Mouse (Mus musculus) CD4-positive helper T cell, adult 2 months (primary cell): ENCODE measurements around the gene Ankrd53.

Experiments
- DNase-seq: peaks from one replicate; pipeline ENCODE4 v3.0.0-alpha.2; 2012; ENCODE audit warnings: low read depth, missing footprints, low spot score

Ankrd53 gene

DNA sequence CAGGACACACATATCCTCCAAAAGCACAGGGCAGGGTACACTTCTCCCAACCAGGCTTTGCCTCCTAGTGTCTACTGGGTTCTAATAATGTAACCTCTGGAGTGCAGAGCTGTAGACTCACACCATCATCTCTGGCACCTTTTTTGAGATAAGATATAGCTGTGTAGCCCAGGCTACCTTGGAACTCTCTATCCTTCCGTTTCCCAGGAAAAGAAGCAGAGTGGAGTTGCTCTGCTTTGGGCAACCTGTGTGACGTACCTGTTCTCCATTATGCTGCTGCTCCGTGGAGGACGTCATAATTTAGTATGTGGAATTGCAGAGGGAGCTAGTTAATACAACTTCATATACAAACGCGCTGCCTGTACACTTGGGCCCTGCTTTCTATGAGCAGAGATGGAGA lies at the start of gene Ankrd53:
Ankrd53 (plus strand) TSS at position 301 of the 400 bp plus-strand sequence.
- DNase-seq, result no peak

DNA sequence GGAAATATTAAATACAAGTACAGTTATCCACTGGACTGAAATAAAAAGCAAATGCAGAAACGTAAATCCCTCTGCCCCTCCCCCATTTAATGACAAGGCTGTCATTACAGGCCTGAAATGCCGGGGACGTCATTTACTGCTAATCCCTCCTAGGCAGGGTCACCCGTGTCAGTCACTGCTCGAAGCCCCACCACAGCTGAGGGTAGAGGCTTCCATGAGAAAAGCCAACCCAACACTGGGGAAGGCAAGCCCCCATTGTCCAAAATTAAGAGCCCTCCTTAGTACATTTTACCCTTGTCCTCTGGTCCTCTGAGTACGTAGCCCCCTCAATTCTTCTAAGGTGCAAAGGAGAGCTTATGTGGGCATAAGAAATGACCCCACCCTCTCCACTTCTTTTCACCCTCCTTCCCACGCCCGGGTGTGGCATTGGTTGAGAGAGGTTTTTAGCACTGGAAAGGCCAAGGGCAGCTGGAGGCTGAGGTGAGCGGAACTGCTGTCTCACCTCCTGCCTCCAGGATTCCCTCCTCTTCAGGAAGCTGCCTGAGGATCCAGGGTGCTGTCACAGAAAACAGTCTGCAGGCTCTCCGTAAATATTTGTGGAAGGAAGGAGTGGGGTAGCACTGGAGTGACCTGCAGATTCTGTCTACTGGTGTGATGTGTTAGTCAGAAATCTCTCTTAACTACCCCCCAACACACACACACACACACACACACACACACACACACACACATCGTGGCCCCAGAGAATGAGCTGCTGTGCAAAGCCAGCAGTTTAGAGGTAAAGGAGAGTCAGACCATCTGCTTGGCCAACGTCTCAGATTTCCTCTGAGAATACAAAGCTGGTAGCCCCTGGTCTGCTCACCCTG lies 48.9 kb upstream of the Ankrd53 start:
- DNase-seq, result no peak

DNA sequence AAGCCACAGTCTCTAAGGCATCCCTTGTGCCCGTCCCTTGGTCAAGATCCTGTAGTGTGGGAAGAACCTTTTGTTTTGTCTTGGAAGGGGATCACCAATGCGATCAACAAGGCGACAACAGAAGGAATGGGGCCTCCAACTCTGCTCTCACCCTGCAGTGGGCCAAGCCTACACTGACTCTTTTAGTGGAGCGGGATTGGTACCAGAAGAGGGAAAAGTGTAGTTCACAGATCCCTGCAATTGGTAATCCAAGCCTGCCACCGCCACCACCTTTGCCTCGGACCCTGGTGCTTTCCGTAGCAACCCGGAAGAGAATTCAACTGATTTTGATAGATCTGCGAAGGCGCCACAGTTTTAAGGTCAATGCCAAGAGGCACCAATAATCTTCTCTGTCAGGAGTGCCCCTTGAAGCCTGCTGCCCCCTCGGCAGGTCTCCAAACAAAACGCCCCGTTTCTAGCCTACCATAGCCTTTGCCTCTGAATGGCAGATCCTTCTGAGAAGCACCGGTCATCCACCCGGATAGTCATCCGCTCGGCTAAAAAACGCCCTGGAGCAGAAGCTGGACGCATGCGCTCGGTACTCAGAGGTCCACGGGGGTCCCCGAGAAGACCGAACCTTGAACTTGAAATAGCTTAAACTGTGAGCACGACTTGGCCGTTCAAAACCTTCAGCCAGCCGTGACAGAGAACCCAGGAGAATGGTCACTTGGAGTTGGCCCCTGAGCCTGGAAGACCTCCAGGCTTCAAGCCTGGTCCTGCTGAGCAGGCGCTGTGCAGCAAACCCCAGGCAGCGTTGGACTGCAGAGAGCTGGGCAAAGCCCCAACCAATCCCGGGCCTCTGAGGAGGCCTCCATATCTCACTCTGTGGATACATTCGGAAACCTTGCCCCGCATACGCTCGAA lies 48.0 kb upstream of the Ankrd53 start:
- peak; percentile 32 for DNase-seq

DNA sequence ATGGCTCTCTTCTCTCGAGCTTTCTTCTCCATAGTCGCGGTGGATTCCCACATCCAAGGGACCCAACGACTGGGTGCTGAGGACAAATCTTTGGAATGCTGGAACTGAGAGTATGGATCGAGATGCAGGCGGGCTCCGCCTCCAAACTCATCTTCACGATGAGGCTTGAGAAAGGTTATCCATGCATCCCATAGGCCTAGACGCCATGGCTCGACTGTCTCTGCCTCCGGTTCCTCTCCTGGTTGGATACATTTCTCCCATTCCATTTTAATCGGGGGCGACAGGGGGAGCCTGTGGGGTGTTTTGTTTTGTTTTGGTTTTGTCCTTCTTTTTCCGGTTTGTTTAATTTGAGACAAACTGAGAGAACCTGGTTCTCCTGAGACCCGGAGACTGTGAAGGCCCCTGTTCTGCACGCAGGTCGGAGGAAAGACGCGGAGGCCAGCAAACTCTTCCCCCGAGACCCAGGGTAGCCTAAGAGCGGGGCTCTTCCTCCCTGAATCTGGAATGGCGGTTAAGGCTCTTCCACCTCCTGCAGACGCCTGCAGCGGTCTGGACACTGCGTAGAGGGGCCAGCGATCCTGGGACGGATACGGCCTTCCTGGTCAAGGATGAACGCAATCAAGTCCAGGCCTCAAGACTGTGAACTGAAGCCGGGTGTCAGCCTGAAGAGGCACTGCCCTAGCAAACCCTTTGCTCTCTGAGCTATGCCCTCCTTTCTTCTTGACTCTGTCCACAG lies 46.8 kb upstream of the Ankrd53 start:
- DNase-seq, result no peak

DNA sequence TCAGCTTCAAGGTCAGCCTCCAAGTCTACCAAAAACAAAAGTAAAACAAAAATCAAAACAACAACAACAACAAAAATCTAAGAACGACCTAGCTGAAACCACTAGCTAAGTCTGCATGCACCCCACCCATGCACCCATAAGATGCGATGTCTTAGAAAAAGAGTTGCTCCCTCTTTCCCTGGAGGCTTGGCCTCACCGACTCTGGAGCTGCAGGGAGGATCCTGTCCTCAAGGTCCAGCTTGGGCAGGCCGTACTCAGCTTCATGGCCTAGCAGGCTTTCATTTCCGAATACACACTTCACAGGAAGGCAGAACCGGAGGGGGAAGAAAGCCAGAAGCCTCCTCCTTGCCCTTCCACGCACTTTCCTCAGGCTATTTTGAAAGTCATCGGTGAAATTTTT lies 45.4 kb upstream of the Ankrd53 start:
- no peak for DNase-seq

DNA sequence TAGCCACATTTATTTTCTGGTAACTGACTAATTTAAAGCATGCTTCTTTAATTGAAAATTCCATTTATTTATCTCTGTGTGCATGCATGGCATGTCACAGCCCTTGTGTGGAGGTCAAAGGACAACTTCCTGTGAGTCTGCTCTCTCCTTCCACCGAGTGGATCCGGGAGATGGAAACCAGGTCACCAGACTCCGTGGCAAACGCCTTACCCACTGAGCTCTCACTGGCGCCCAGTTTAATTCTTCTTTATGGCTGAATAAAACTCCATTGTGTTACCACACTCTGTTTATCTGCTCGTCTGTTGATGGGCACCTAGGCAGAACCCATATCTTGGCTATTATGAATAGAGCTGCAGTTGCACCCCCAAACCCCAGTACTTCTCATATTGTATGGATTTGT lies 39.9 kb upstream of the Ankrd53 start:
- no peak for DNase-seq

DNA sequence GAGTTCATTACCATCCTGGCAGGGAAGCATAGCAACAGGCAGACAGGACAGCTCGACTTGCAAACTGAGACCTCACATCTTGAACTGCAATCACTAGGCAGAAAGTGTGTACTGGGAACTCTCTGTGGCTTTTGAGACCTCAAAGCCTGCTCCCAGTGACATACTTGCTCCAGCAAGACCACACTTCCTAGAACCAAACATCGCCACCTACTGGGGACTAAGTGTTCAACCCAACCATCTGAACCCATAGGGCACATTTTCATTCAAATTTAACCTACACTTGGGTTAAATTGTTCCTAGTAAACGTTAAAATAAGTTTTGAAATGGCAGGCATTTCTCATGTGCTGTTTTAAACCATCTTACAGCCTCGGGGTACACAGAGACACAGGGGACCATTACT lies 35.3 kb upstream of the Ankrd53 start:
- DNase-seq, result peak; percentile 30

DNA sequence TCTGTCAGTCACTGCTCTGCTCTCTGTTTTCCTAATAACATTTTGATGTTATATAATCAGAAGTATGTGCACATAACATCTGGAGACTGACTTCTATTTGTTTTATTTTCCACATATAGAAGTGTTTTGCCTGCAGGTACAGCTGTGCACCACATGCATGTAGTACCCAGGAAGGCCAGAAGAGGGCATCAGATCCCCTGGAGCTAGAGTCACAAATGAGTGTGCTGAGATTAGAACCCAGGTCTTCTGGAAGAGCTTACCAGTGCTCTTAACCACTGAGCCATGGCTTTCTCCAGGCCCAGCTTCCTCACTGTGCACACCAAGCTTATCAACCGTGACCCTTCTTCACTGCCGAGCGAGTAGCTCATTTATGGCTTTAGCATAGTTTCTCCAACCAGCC lies 34.0 kb upstream of the Ankrd53 start:
- peak; percentile 27 for DNase-seq

DNA sequence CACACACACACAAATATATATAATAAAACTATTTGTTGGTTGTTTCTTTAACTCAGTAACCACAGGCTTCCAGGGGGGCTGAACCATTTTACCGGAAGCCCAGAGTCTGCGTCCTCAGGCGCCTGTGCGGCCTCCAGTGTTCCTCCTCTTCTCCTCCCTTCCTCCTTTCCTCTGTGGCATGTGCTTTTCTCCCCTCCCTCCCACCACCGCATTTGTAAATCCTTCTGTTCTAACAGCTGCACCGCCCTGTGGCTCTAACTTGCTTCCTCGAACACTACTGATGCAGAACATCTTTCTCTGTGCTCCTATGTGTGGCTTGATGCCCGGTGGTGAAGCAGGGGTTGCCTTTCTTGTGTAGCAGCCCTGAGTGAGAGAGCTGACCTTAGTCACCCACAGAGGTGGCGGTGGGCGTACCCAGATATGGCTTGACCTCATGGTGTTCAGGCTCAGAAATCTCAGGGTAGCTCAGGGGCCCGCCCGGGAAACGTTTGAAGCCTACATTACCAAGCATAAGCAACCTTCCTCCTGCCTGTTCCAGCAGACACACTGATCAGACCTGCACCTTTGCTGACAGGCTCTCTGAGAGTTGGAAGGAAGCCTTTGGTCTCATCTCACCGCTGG lies 33.0 kb upstream of the Ankrd53 start:
- DNase-seq, result no peak

DNA sequence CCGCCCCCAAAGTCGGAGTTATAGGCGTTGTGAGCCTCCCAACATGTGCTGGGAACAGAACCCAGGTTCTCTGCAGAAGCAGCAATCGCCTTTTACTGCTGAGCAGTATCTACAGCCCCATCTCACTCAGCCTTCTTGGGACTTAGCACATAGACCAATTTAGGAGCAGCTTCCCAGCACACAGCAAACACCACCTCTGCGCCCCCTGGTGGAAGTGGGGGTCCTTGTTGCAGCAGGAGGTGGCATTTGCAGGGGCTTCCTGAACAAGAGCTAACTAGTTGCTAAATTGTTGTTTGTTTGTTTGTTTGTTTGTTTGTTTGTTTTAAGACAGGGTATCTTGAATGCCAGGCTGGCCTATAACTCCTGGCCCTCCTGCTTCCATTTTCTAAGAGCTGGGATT lies 31.3 kb upstream of the Ankrd53 start:
- DNase-seq, result peak; percentile 63

DNA sequence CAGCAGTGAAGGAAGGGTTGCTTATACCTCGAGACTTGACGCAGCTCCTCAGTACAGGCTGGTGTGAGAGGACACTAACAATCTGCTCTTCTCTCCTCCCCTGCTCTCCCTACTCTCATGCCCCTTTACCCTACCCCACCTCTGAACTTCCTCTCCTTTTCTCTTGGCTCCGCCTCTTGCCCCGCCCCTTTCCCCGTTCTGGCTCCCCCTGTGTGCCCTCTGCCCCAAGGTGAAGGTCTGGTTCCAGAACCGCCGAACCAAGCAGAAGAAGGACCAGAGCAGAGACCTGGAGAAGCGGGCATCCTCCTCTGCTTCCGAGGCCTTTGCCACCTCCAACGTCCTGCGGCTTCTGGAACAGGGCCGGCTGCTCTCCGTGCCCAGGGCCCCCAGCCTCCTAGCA lies 25.1 kb upstream of the Ankrd53 start:
- DNase-seq, result no peak

DNA sequence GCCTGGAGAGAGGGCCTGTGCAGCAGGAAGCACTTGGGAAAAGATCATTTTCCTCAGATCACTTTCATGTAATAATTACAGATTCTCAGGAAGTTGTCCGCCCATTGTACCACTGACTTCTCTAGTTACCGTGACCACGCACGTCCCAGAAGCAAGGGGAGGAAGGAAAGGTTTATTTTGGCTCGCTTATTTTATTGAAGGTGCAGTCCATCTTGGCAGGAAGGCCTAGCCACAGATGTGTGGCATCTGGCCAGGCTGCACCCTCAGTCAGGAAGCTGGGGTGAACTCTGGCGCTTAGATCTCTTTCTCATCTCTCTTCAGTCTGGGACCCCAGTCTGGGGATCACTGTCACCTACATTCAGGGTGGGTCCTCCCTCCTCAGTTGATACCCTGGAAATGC lies 23.8 kb upstream of the Ankrd53 start:
- DNase-seq, result no peak

DNA sequence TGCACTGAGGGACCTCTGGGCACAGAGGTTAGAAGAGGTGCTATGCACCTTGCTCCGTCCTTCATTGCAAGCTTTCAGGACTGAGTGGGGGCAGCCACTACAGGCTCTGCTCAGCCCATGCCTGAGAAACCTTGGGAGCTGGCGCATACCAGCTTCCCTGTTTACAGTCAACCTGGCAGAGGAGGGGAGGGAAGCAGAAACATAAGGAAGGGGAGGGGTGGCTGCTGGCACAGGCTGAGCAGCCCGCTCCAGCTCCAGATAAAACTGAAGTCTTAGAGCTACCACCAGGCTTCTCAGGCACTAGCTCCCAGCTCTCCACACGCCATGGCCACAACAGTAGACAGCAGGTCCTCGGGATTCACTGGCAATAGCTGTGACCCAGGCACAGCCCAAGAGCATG lies 19.7 kb upstream of the Ankrd53 start, which contains the start of gene Atp6v1b1:
Atp6v1b1 (plus strand) TSS at position 230 of the 400 bp plus-strand sequence.
- no peak for DNase-seq

DNA sequence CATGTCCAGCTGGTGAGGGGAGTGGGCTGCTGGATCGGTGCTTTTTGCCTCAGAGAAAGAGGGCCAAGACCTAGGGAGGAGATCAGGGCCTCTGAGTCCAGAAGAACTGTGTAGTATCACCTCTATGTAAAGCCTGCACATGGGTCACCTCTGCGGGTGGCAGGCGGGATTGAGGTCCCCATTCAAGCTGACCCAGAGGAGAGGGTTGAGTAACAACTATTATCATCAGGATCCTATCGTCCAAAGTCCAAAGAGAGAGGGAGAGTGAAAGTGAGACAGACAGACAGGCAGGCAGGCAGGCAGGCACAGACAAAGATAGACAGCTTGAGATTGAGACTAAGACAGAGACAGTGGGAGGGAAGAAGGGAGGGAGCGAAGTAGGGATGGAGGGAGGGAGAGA lies 19.2 kb upstream of the Ankrd53 start:
- DNase-seq, result no peak

DNA sequence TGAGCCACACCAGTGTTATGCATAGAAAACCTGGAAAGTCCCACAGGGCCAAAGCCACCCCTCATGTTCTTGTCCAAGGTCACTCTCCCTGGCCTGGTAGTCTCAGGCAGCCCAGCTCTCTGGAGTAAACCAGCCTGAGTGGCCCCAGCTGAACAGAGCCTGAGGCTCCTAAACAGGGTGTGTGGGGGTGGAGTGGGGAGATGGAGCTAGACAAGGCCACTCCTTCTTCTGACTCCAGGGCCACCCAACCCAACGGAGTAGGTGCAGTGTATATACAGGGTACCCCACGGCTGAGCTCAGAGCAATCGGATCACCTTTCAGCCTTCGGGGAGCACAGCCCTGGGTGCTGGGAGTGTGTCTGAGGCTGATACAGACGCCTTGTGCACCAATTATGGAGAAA lies 18.3 kb upstream of the Ankrd53 start:
- DNase-seq, result no peak

DNA sequence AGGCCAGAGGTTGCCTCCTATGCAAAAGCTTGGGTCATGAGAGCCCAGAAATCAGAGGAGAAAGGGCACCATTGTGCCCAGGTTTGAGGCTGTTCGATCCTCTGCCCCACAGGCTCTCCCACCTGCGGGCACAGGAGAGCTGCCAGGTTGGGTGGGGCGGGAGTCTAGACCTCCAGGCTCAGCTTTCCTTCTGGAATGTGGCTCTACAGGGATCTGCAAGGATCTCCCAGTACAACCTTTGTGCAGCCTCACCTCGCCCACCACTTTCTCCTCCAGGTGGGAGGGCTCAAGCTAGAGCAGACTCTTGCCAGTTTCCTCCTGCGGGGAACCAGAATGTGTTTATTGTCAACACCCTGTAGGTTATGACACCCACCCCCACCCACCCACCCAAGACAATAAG lies 17.9 kb upstream of the Ankrd53 start:
- DNase-seq, result no peak

DNA sequence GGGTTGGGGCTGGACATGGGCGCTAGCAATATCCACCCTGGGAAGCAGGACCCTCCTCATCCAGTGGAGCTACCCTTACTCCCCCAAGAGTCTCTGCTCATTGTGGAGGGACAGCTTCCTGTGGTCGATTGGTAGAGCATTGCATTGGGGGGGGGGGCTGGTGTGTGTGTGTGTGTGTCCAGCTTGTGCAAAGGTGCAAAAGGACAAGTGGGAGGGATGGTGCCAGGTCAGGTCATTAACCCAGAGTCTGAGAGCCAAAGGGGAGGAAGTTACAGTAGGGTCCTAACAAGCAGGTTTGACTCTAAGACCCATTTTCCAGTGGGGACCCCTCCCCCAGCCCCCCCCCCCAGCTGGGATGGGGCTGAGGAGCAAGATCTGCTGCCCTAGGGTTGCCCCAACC lies 17.0 kb upstream of the Ankrd53 start:
- DNase-seq, result no peak

DNA sequence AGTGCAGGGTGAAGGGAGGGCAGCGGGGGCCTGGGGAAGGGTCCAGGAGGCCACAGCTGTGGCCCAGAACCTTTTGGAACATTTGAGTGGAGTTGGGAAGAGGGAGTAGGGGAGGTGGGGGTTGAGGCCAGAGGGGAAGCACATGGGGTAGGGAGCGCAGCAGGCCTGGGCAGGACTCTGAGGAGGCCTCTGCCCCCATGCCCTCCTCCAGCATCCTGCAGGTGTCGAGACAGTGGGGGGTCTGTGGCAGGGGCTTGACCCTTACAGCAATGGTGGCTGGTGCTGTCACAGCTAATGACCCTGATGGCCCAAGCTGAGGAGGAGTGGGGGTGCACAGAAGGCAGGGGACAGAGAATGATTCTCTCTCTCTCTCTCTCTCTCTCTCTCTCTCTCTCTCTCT lies 13.2 kb upstream of the Ankrd53 start:
- no peak for DNase-seq

DNA sequence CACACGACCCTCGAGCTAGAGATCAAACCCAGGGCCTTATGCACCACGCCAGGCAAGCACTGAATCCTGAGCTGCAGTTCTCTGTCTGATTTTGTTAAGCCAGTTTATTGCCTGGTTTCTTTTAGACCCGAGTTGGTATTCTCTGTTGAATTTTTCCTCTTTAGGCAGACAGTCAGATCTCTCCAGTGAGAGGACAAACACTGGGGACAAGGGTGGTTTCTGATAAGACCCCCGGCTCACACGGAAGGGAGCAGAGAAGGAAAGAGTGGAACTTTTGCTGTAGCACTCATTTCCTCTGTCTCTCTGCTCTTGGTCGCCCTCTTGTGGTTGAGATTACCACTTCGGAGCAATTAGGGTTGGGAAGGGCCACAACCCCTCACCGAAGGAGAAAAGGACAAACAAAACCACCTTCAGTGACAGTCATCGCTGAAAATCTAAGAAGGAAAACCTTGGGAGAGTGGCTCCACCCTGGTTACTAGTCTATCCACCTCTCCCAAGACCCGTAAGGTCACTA lies 12.2 kb upstream of the Ankrd53 start:
- DNase-seq, result peak; percentile 45

DNA sequence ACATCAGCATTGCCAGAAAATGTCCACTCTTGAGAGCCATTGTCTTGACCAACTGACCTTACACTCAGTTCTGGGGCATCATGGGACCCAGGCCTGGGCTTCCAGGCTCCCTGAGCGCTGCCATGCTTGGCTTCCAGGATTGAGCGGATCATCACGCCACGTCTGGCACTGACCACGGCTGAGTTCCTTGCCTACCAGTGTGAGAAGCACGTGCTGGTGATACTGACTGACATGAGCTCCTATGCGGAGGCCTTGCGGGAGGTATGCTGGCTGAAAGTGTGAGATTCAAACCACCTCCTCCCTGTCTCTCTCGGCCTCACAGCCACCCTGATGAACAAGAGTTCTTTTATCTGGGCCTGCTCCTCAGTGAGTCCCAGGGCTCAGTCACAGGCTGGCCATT lies 6.4 kb upstream of the Ankrd53 start:
- DNase-seq, result no peak

DNA sequence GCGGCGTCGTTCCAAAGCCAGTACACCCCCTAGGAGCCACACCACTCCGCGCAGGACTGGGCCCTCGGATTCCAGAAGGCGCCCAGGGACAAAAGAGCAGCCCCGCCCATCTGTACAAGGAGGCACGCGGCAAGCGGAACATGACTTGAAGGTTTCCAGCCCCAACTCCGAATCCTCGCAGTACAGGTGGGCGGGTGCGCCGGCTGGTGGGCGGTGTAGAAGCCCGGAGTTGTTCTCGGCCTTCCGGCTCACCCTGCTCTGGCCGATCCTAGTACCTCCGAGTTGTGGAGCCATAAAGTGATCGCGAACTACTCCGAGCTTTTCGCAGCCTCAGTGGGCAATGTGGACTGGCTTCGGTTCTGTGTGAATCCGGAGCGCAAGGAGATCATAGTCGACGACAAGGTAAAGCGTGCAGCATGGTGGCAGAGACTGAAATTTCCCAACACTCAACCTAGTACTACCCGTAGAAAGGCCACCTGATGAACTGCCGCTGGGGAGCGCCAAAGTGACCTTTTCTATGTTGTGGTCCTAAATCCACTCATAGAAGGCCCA lies 512 bp downstream of the Ankrd53 start:
- peak; percentile 35 for DNase-seq
